ENCODE assay signal across 22 mouse cellular contexts in the genomic region with DNA sequence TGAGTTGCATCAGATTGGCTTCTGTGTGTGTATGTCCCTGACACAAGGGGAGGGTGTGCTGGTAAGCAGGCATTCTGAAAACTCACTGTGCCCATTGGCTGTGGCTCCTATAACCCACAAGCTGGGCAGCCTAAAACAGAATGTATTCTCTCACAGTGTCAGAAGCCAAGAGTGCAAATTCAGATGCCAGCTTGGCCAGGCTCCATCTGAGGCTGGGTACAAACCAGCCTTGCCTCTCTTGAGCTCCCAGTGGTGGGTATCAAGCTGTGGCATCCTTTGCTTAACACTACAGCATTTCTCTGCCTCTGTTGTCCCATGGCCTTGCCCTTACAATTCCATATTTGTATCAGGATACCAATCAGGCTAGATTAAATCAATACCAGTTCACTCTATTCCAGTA. TPM values are rescaled to one million over a fixed set of nuclear protein-coding genes. Genes with fewer than 3 reads are reported as not detected.
DNase-seq lines count a peak whose midpoint lies in the region; ATAC-seq and TF ChIP-seq lines count a peak whose summit lies in the region.
"Had no signal": no experiment of that assay in that cellular context is flagged by ENCODE, and none has a peak within 500 bp of the region (broad histone marks: within the 10 kb centered on the region; RNA-seq: fewer than 3 reads in every experiment).

No protein-coding gene starts in this region.

- peak; percentile 37 for DNase-seq in cerebellum, adult 11-12 months
- DNase-seq in cerebellum, adult 11 months = no peak
- DNase-seq in forebrain, postnatal 0 days = no peak
- no peak for DNase-seq in forebrain, embryonic 11.5 days (ENCODE audit: low spot score)
- peak; percentile 57 to 70 for DNase-seq in cerebellum, postnatal 10 days
- no peak for DNase-seq in adrenal gland, adult 18-20 months (ENCODE audit: low spot score in 2 of 2)
- no peak for DNase-seq in kidney, postnatal 4 days
- DNase-seq: adrenal gland, postnatal 14 days; B cell, adult 2 months; gastrocnemius, postnatal 14 days; kidney, adult 2 months had no signal

- no peak overlapping the region for H3K9ac ChIP-seq in forebrain, postnatal 0 days
- H3K9ac ChIP-seq in forebrain, embryonic 11.5 days (ENCODE audit: low read length) = no peak overlapping the region
- H3K9ac ChIP-seq: embryonic facial prominence, embryonic 13.5 days; forebrain, embryonic 13.5 days; heart, embryonic 12.5 days; hindbrain, embryonic 15.5 days; kidney, embryonic 15.5 days had no signal

- H3K36me3 ChIP-seq in forebrain, postnatal 0 days (ENCODE audit: insufficient read depth) = no peaks in the 10 kb centered on the region
- no peaks in the 10 kb centered on the region for H3K36me3 ChIP-seq in forebrain, embryonic 11.5 days (ENCODE audit: control insufficient read depth, insufficient read depth, low read length)
- H3K36me3 ChIP-seq: embryonic facial prominence, embryonic 13.5 days; G1E; heart, embryonic 12.5 days; hindbrain, embryonic 10.5 days; hindbrain, embryonic 15.5 days; kidney, embryonic 15.5 days had no signal

- no peaks in the 10 kb centered on the region for H3K27me3 ChIP-seq in forebrain, postnatal 0 days (ENCODE audit: insufficient read depth, low read length)
- no peaks in the 10 kb centered on the region for H3K27me3 ChIP-seq in forebrain, embryonic 11.5 days (ENCODE audit: control insufficient read depth, insufficient read depth, low read length)
- H3K27me3 ChIP-seq: embryonic facial prominence, embryonic 13.5 days; forebrain, embryonic 13.5 days; hindbrain, embryonic 15.5 days; kidney, embryonic 15.5 days had no signal

- H3K4me1 ChIP-seq in forebrain, postnatal 0 days (ENCODE audit: insufficient read depth) = no peaks in the 10 kb centered on the region
- no peaks in the 10 kb centered on the region for H3K4me1 ChIP-seq in forebrain, embryonic 11.5 days (replicated peaks; ENCODE audit: control insufficient read depth, insufficient read depth, low read length)
- H3K4me1 ChIP-seq: forebrain, embryonic 13.5 days; hindbrain, embryonic 15.5 days; kidney, embryonic 15.5 days had no signal

- H3K9me3 ChIP-seq in forebrain, postnatal 0 days (ENCODE audit: low read length) = no peaks in the 10 kb centered on the region
- H3K9me3 ChIP-seq in forebrain, embryonic 11.5 days (ENCODE audit: control insufficient read depth, low read length) = no peaks in the 10 kb centered on the region
- H3K9me3 ChIP-seq: embryonic facial prominence, embryonic 13.5 days; forebrain, embryonic 13.5 days; G1E; heart, embryonic 12.5 days; hindbrain, embryonic 10.5 days; hindbrain, embryonic 15.5 days; kidney, embryonic 15.5 days had no signal

- ATAC-seq in forebrain, postnatal 0 days = peak; percentile 56
- no peak for ATAC-seq in forebrain, embryonic 11.5 days (replicated peaks; ENCODE audit: low FRiP score)
- ATAC-seq: CD4-positive, CD25-positive, alpha-beta regulatory T cell, adult 4 months; forebrain, embryonic 13.5 days; intestine, embryonic 16.5 days had no signal

- TF ChIP-seq CTCF in forebrain, postnatal 0 days (IDR thresholded peaks at IDR 0.05; ENCODE audit: low read depth) = no peak

- H3K27ac ChIP-seq in forebrain, postnatal 0 days (ENCODE audit: low read depth, low read length) = no peak overlapping the region
- no peak overlapping the region for H3K27ac ChIP-seq in forebrain, embryonic 11.5 days (ENCODE audit: low read depth, low read length)
- H3K27ac ChIP-seq: embryonic facial prominence, embryonic 13.5 days; forebrain, embryonic 13.5 days; hindbrain, embryonic 10.5 days; hindbrain, embryonic 15.5 days; kidney, embryonic 15.5 days had no signal

- no peak overlapping the region for H3K4me3 ChIP-seq in forebrain, postnatal 0 days (ENCODE audit: low read depth, low read length)
- H3K4me3 ChIP-seq in forebrain, embryonic 11.5 days (ENCODE audit: low read depth, low read length) = no peak overlapping the region
- H3K4me3 ChIP-seq: embryonic facial prominence, embryonic 13.5 days; forebrain, embryonic 13.5 days; heart, embryonic 12.5 days; hindbrain, embryonic 10.5 days; hindbrain, embryonic 15.5 days; kidney, embryonic 15.5 days had no signal

- H3K4me2 ChIP-seq in forebrain, postnatal 0 days (ENCODE audit: low read depth) = no peak overlapping the region
- H3K4me2 ChIP-seq in forebrain, embryonic 11.5 days (ENCODE audit: low read depth, low read length, severe bottlenecking) = no peak overlapping the region
- H3K4me2 ChIP-seq: embryonic facial prominence, embryonic 13.5 days; forebrain, embryonic 13.5 days; heart, embryonic 12.5 days; hindbrain, embryonic 15.5 days; kidney, embryonic 15.5 days had no signal

RNA-seq across cellular contexts. Expression of a gene that starts 3.8 kb away (rescaled TPM):
- total RNA-seq in forebrain, postnatal 0 days (2014; rRNA removed) = 1.5 and 2.2 TPM in 2 replicates
- 1.4 and 2.4 TPM in 2 replicates for polyA plus RNA-seq in forebrain, postnatal 0 days (2015; fragmentation: Nextera tagmentation; extraction: Ambion mirVana)
- polyA plus RNA-seq in forebrain, embryonic 11.5 days (2014; fragmentation: Nextera tagmentation; extraction: Ambion mirVana) = 0.29 TPM in 1 of 2 replicates, not detected in the other
- not detected for total RNA-seq in adrenal gland, adult 18-20 months (2021)
- total RNA-seq: adrenal gland, postnatal 14 days; G1E; granulocyte monocyte progenitor cell, adult 5-6 weeks had no signal
- polyA plus RNA-seq: forebrain, embryonic 13.5 days; G1E; hindbrain, embryonic 15.5 days had no signal

RNA-seq across cellular contexts. Expression of a gene that starts 11.7 kb away (rescaled TPM):
- not detected in 2 replicates for total RNA-seq in forebrain, postnatal 0 days (2014; rRNA removed)
- not detected in 2 replicates for polyA plus RNA-seq in forebrain, postnatal 0 days (2015; fragmentation: Nextera tagmentation; extraction: Ambion mirVana)
- polyA plus RNA-seq in forebrain, embryonic 11.5 days (2014; fragmentation: Nextera tagmentation; extraction: Ambion mirVana) = not detected in 2 replicates
- under 1 TPM in 1 of 2 experiments, not detected in 1; 0.16 TPM for total RNA-seq in adrenal gland, adult 18-20 months (2021)
- total RNA-seq: granulocyte monocyte progenitor cell, adult 5-6 weeks had no signal
- polyA plus RNA-seq: CD4-positive, CD25-positive, alpha-beta regulatory T cell, adult 4 months; embryonic facial prominence, embryonic 13.5 days; forebrain, embryonic 13.5 days; G1E; heart, embryonic 12.5 days; heart, embryonic 16.5 days; hindbrain, embryonic 10.5 days; hindbrain, embryonic 15.5 days; intestine, embryonic 16.5 days; kidney, embryonic 15.5 days had no signal

RNA-seq across cellular contexts. Expression of a gene that starts 45.9 kb away (rescaled TPM):
- total RNA-seq in forebrain, postnatal 0 days (2014; rRNA removed) = 0.38 and 0.90 TPM in 2 replicates
- 1.0 and 1.2 TPM in 2 replicates for polyA plus RNA-seq in forebrain, postnatal 0 days (2015; fragmentation: Nextera tagmentation; extraction: Ambion mirVana)
- 1.8 and 2.3 TPM in 2 replicates for polyA plus RNA-seq in forebrain, embryonic 11.5 days (2014; fragmentation: Nextera tagmentation; extraction: Ambion mirVana)
- 1 to 10 TPM; 3.3 to 5.5 TPM for total RNA-seq in adrenal gland, adult 18-20 months (2021)
- polyA plus RNA-seq: G1E had no signal

RNA-seq across cellular contexts. Expression of a gene that starts 51.4 kb away (rescaled TPM):
- total RNA-seq in forebrain, postnatal 0 days (2014; rRNA removed) = 409 and 432 TPM in 2 replicates
- polyA plus RNA-seq in forebrain, postnatal 0 days (2015; fragmentation: Nextera tagmentation; extraction: Ambion mirVana) = 375 and 418 TPM in 2 replicates
- polyA plus RNA-seq in forebrain, embryonic 11.5 days (2014; fragmentation: Nextera tagmentation; extraction: Ambion mirVana) = 497 and 535 TPM in 2 replicates
- 100 to 1,000 TPM; 233 to 235 TPM for total RNA-seq in adrenal gland, adult 18-20 months (2021)

RNA-seq across cellular contexts. Expression of a gene that starts 52.0 kb away (rescaled TPM):
- 45.7 and 56.9 TPM in 2 replicates for total RNA-seq in forebrain, postnatal 0 days (2014; rRNA removed)
- 86.5 and 104 TPM in 2 replicates for polyA plus RNA-seq in forebrain, postnatal 0 days (2015; fragmentation: Nextera tagmentation; extraction: Ambion mirVana)
- 172 and 187 TPM in 2 replicates for polyA plus RNA-seq in forebrain, embryonic 11.5 days (2014; fragmentation: Nextera tagmentation; extraction: Ambion mirVana)
- 10 to 100 TPM; 69.9 to 72.7 TPM for total RNA-seq in adrenal gland, adult 18-20 months (2021)

Comparison
In these comparisons a context has a peak if more than half of its experiments do, and no peak if none do; other contexts are left out.
1. DNase-seq: peak in cerebellum, adult 11-12 months (single experiment) and cerebellum, postnatal 10 days (2 of 2); none in cerebellum, adult 11 months (single experiment), forebrain, postnatal 0 days (single experiment), forebrain, embryonic 11.5 days (single experiment), adrenal gland, adult 18-20 months (0 of 2) and kidney, postnatal 4 days (0 of 2).